Mouse (Mus musculus) intestine, embryonic 16.5 days (tissue): ENCODE results near the gene Amdhd2. TPM values are rescaled to one million over a fixed set of nuclear protein-coding genes. Genes with fewer than 3 reads are reported as not detected.

Source experiments
- ATAC-seq: fragments of 200-750 bp; cut with Nextera tagmentation; 2 replicates; pipeline ENCODE4 v1.8.0; 2017; ENCODE audit warnings: moderate TSS enrichment, moderate library complexity
- H3K27ac ChIP-seq: fragments of 300-500 bp; sonication (generic); 2 replicates; pipeline ENCODE4 v1.5.1; 2014; ENCODE audit warnings: mild to moderate bottlenecking, low read length
- H3K27me3 ChIP-seq: fragments of 300-500 bp; sonication (generic); replicated peaks from 2 replicates; pipeline ENCODE4 v1.6.1; 2014; ENCODE audit warnings: low read length, control low read depth, mixed read lengths; ENCODE audit not compliant: control insufficient read depth, insufficient read depth
- H3K36me3 ChIP-seq: fragments of 300-500 bp; sonication (generic); 2 replicates; pipeline ENCODE4 v1.6.1; 2014; ENCODE audit warnings: low read length, control low read depth; ENCODE audit not compliant: control insufficient read depth, insufficient read depth
- H3K4me1 ChIP-seq: fragments of 300-500 bp; sonication (generic); 2 replicates; pipeline ENCODE4 v1.6.1; 2014; ENCODE audit warnings: low read length, control low read depth, mixed read lengths; ENCODE audit not compliant: control insufficient read depth, insufficient read depth
- H3K4me2 ChIP-seq: fragments of 300-500 bp; sonication (generic); 2 replicates; pipeline ENCODE4 v1.6.1; 2014; ENCODE audit warnings: low read depth, low read length, control low read depth
- H3K4me3 ChIP-seq: fragments of 300-500 bp; sonication (generic); 2 replicates; pipeline ENCODE4 v1.5.1; 2014; ENCODE audit warnings: mild to moderate bottlenecking, low read length
- H3K9ac ChIP-seq: fragments of 300-500 bp; sonication (generic); 2 replicates; pipeline ENCODE4 v1.6.1; 2014; ENCODE audit warnings: low read depth, low read length
- H3K9me3 ChIP-seq: fragments of 300-500 bp; sonication (generic); 2 replicates; pipeline ENCODE4 v1.6.1; 2016; ENCODE audit warnings: low read length, control low read depth; ENCODE audit not compliant: control insufficient read depth
- WGBS: fragments of 180-500 bp; shearing (Covaris S2); extraction: QIAGEN DNeasy Blood & Tissue Kit; methylation state at CpG from one replicate; pipeline ENCODE4 v1.1.7; 2014; 5-methylcytosine and 5-hydroxymethylcytosine counted together
- polyA plus RNA-seq: library from polyadenylated mRNA; unstranded; fragments of >200 nt; fragmentation: Nextera tagmentation; extraction: Ambion mirVana; gene quantifications from 2 replicates; pipeline ENCODE4 v1.2.1, GENCODE M21; 2015

Amdhd2 gene
- polyA plus RNA-seq, 1 experiment from 2014 or later = 58.9 TPM

DNA sequence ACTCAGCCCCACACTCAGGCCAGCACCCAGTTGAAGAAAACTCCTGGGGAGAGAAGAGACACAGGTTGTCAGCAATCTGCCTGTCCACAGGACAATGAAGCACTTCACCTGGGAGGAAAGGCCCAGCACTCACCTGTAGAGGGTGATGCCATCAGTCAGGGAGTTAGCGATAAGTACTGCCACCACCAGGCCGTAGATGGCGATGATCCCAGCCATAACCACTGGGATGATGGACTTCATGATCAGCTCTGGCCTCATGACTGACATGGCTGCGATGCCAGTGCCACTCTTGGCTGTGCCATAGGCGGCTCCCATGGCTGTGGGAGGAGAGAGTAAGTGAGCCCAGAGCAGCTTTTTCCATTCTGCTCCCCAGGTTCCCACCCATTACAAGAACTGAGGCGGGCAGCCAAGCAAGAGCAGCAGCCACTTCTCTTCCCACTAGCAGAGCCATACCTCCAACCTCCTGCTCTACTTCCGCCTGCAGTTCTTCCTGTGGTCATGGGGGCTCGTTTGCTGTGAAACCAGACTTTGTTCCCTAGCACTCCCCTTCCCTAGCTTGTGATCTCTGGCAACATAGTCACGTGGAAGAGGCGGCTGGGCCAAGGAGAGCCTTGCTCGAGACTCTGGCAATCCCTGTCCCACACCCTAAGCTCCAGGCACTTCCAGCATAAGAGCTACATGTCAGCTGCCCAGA lies 1.1 kb upstream of the Amdhd2 start:
- Histone ChIP-seq H3K4me3 (no peak overlapping the region), H3K9me3 (no peaks in the 10 kb centered on the region), H3K4me2 (no peak overlapping the region), H3K9ac (peak overlapping the region; percentile 19; the same call in 1 of the 2 replicates), H3K36me3 (0 out of 2 replicates have a peak, but pooled peaks cover 6% of the 10 kb centered on the region), H3K27me3 (no peaks in the 10 kb centered on the region), H3K4me1 (peaks cover 19% of the 10 kb centered on the region), H3K27ac (peak overlapping the region; percentile 65)
- WGBS = 68% methylated on average over 11 of the region's 11 CpGs
- ATAC-seq = 0 out of 2 replicates have a peak, but pooled peaks have one; percentile 2

DNA sequence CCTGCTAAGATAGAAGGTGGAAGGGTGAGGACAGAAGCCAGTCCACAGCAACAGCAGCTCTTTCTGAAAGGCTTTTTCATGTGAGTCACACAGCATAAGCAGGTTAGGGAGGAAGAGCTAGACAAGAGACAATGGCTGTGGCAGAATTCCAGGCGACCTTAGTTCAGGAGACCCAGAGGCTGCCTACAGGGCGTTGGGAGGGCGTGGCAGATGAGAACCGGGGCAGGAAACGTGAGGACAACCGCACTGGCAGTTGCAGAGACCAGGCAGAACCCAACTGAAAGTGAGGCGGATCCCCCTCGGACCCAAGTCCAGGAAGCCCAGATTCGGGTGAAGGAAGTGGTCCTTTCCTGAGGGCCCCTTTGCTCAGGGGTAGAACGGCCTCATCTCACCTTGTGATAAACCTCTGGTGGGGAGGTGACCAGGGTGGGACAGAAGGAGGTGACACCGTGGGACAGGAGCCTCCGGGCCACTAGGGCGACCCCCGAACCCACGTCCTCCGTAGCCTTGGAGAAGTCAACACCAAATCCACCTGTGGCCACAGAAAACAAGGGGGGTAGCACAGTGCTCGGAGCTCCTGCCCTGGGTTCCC lies 886 bp downstream of the Amdhd2 start:
- H3K4me2 ChIP-seq = peak overlapping the region; percentile 95
- peak overlapping the region; percentile 92 for H3K27ac ChIP-seq
- H3K4me3 ChIP-seq = peak overlapping the region; percentile 92
- H3K9ac ChIP-seq = peak overlapping the region; percentile 82
- H3K9me3 ChIP-seq = no peaks in the 10 kb centered on the region
- 19% methylated on average over 17 of the region's 17 CpGs for WGBS
- H3K27me3 ChIP-seq = no peaks in the 10 kb centered on the region
- ATAC-seq = peak; percentile 23
- peaks cover 12% of the 10 kb centered on the region; the same call in 1 of the 2 replicates for H3K36me3 ChIP-seq
- H3K4me1 ChIP-seq = peaks cover 15% of the 10 kb centered on the region

DNA sequence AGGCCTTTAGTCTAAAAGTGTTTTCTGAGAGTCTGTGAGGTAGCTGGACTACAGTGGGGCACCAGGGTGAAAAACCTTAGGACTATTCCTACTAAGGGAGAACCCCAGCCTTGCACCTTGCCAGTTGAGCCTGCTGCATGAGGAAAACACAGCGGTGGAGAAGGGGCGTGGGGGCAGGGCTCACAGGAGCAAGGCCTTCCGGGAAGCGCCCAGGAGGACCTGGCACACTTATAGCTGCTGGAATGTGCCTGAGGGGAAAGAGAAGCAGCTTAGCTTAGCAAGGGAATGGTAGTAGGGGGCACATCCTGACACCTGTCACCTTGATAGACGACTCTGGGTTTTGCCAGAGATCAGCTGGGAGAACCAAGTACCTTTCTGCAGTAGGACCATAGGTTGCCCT lies 2.1 kb downstream of the Amdhd2 start:
- ATAC-seq = no peak
- Histone ChIP-seq H3K9me3 (no peaks in the 10 kb centered on the region), H3K4me1 (peaks cover 10% of the 10 kb centered on the region), H3K4me2 (no peak overlapping the region), H3K27me3 (no peaks in the 10 kb centered on the region), H3K9ac (no peak overlapping the region), H3K27ac (no peak overlapping the region), H3K4me3 (no peak overlapping the region), H3K36me3 (peaks cover 7% of the 10 kb centered on the region; the same call in 1 of the 2 replicates)
- 90% methylated on average over 5 of the region's 5 CpGs for WGBS

DNA sequence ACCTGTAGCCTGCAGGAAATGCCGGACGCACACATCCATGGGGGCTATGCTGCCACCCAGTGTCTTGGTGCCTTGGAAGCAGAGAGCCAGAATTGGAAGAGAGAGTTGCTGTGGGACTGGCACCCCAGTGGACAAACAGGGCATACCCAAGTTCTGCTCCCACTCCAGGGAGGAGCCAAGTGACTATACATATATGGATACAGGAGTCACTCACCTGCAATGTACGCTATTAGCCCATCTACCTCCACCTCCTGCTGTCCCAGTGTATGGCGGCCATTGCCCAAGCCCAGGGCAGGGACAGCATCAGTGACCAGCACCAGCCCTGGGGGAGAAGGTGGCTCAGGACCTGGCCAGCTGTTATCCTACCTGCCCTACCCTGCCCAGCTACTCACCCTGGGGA lies 6.0 kb downstream of the Amdhd2 start:
- Histone ChIP-seq H3K4me3 (no peak overlapping the region), H3K4me1 (peaks cover 2% of the 10 kb centered on the region; the same call in 1 of the 2 replicates), H3K36me3 (peaks cover 10% of the 10 kb centered on the region; the same call in 1 of the 2 replicates), H3K4me2 (no peak overlapping the region), H3K27ac (no peak overlapping the region), H3K9me3 (no peaks in the 10 kb centered on the region), H3K9ac (no peak overlapping the region), H3K27me3 (no peaks in the 10 kb centered on the region)
- 92% methylated on average over 4 of the region's 4 CpGs for WGBS
- no peak for ATAC-seq

DNA sequence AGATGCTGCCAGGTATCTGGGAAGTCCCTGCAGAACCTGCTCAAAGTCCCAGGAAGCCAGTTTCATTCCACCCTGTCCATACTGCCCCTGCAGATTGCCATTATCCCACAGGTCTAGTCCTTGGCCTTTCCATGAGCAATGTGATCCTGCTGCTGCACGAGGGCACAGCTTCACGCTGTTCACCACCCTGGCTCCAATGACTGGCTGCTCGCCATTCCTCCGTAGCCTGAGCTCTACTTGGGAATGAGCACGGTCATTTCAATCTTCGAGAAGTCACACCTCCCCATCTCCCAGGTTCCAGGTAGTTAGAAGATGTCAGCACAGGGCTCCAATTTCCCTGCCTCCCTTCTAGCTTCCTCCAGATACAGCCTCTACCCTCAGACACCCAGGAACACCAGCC lies 6.4 kb downstream of the Amdhd2 start:
- Histone ChIP-seq H3K4me3 (no peak overlapping the region), H3K9ac (no peak overlapping the region), H3K4me2 (no peak overlapping the region), H3K27ac (no peak overlapping the region), H3K27me3 (no peaks in the 10 kb centered on the region), H3K36me3 (peaks cover 10% of the 10 kb centered on the region; the same call in 1 of the 2 replicates), H3K4me1 (0 out of 2 replicates have a peak, but pooled peaks cover 3% of the 10 kb centered on the region), H3K9me3 (no peaks in the 10 kb centered on the region)
- no peak for ATAC-seq
- 92% methylated on average over 6 of the region's 6 CpGs for WGBS

DNA sequence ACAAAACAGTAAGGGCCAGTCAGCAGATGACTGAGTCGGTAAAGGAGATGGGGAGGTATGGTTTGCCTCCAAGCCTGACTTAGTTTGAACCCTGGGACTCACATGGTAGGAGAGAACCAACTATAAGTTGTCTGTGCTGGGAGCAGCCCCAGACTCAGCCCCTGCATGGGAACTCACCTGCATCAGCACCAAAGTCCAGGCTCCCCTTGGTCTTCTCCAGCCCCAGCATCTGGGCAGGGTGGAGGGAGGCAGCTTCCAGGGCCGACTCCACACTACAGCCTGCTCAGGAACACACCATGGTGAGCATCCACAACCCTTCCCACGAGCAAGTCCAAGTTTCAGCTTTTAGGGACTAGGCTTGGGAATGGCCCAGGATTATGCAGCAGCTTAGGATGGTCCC lies 7.2 kb downstream of the Amdhd2 start:
- Histone ChIP-seq H3K27ac (no peak overlapping the region), H3K4me2 (no peak overlapping the region), H3K27me3 (no peaks in the 10 kb centered on the region), H3K4me3 (no peak overlapping the region), H3K4me1 (peaks cover 8% of the 10 kb centered on the region; the same call in 1 of the 2 replicates), H3K9ac (no peak overlapping the region), H3K36me3 (peaks cover 10% of the 10 kb centered on the region; the same call in 1 of the 2 replicates), H3K9me3 (no peaks in the 10 kb centered on the region)
- 80% methylated on average over 3 of the region's 3 CpGs for WGBS
- ATAC-seq = no peak

DNA sequence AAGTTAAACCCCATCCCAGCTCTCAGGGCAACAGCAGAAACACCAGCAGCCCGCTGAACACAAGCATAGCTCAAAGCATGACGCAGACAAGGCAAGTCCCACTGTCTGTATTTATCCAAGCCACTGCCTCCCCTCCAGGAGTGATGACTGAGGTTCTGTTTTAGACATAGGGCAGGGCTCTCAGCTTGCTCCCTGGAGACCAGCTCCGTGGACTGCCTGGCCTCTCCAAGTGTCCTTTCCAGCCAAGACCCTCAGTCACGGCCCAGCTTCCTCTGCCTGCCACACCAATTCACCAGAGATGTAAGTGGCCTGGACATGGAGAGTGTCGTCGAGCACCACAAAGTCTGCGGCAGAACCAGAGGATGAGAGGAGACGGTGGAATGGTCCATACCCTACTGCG lies 7.8 kb downstream of the Amdhd2 start:
- no peak overlapping the region for H3K4me2 ChIP-seq
- 91% methylated on average over 9 of the region's 9 CpGs for WGBS
- H3K4me1 ChIP-seq = peaks cover 8% of the 10 kb centered on the region; the same call in 1 of the 2 replicates
- no peaks in the 10 kb centered on the region for H3K9me3 ChIP-seq
- ATAC-seq = no peak
- H3K9ac ChIP-seq = no peak overlapping the region
- H3K27me3 ChIP-seq = no peaks in the 10 kb centered on the region
- no peak overlapping the region for H3K4me3 ChIP-seq
- no peak overlapping the region for H3K27ac ChIP-seq
- H3K36me3 ChIP-seq = peaks cover 10% of the 10 kb centered on the region; the same call in 1 of the 2 replicates

DNA sequence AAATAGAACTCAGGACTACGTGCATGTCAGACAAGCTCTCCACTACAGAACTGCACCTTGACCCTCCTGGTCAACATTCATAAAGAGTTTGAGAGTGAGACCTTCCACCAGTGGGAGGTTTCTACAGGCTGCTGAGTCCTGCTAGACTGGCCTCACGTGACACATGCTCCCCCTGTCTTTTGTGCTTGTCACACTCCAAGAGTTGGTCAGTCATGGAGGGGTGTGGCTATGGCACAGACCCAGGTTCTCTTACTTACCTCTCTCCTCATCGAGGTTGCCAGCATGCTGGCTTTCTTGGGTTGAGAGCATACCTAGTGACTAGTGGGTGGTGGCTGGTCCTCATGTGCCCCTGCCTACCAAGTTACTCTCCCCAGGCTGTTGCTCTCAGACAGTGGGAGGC lies 9.1 kb downstream of the Amdhd2 start:
- no peak overlapping the region for H3K27ac ChIP-seq
- peaks cover 10% of the 10 kb centered on the region; the same call in 1 of the 2 replicates for H3K36me3 ChIP-seq
- no peak overlapping the region for H3K4me2 ChIP-seq
- H3K9ac ChIP-seq = no peak overlapping the region
- no peak overlapping the region for H3K4me3 ChIP-seq
- H3K27me3 ChIP-seq = no peaks in the 10 kb centered on the region
- H3K9me3 ChIP-seq = no peaks in the 10 kb centered on the region
- H3K4me1 ChIP-seq = peaks cover 8% of the 10 kb centered on the region; the same call in 1 of the 2 replicates
- 77% methylated on average over 3 of the region's 3 CpGs for WGBS
- ATAC-seq = no peak

DNA sequence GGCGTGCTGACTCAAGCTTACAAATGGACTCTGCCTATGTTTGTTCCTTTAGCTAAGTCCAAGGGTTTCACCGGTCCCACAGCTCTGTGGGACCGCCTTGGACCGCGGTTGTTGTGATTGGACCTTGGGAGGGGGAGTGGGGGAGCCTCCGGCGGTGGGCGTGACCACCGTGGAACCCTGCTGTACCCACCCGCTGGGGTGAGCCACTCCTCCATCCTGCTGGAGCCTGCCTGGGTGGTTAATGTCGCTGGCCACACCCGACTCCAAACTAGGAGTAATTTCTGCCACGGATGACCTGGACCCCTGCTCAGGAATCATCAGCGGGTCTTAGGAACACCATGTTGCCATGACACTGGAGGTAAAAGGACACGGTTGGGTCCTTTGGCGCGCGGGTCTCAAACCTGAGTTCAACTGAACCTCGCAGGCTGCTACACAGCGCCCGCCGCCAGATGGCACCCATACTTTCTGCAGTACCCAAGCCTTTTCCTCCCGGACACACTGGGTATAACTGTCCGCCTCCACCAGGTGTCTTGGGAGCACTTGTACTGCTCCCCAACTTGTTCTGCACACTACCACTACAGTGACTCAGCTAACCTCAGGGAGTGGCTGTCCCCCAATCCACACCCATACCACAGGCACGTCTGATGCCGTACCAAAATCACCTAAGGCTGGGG lies 11.5 kb downstream of the Amdhd2 start:
- H3K9me3 ChIP-seq = no peaks in the 10 kb centered on the region
- no peaks in the 10 kb centered on the region for H3K27me3 ChIP-seq
- H3K4me3 ChIP-seq = peak overlapping the region; percentile 50
- H3K4me1 ChIP-seq = peaks cover 8% of the 10 kb centered on the region; the same call in 1 of the 2 replicates
- H3K9ac ChIP-seq = peak overlapping the region; percentile 69
- ATAC-seq = peak; percentile 94
- peaks cover 3% of the 10 kb centered on the region; the same call in 1 of the 2 replicates for H3K36me3 ChIP-seq
- WGBS = under 1% methylated on average over 26 of the region's 26 CpGs
- H3K27ac ChIP-seq = no peak overlapping the region
- peak overlapping the region; percentile 87 for H3K4me2 ChIP-seq
